Mouse (Mus musculus) G1E (cell line): ENCODE results near the gene Zfp91. TPM values are rescaled to one million over a fixed set of nuclear protein-coding genes. Genes with fewer than 3 reads are reported as not detected.

Source experiments
- ATAC-seq: 2 replicates; pipeline ENCODE4 v1.8.0; 2016; ENCODE audit warnings: mild to moderate bottlenecking; ENCODE audit not compliant: insufficient number of reproducible peaks, poor library complexity, low FRiP score, severe bottlenecking; ENCODE audit errors: extremely low read depth
- DNase-seq: peaks from one replicate; pipeline ENCODE4 v3.0.0; 2012; ENCODE audit warnings: low spot score
- H3K27me3 ChIP-seq: 2 replicates; pipeline ENCODE4 v1.6.1; 2012; ENCODE audit warnings: mild to moderate bottlenecking, low read length, inconsistent platforms; ENCODE audit not compliant: insufficient read depth
- H3K36me3 ChIP-seq: replicated peaks from 2 replicates; pipeline ENCODE3; 2012; ENCODE audit warnings: mild to moderate bottlenecking, inconsistent platforms
- H3K4me1 ChIP-seq: 2 replicates; pipeline ENCODE4 v1.6.1; 2012; ENCODE audit warnings: low read depth, low read length, inconsistent platforms, mixed read lengths; ENCODE audit not compliant: insufficient read depth
- H3K4me3 ChIP-seq: 2 replicates; pipeline ENCODE4 v1.5.1; 2012; ENCODE audit warnings: low read depth, mild to moderate bottlenecking, inconsistent platforms, low read length, moderate library complexity, mixed read lengths
- H3K9me3 ChIP-seq: replicated peaks from 2 replicates; pipeline ENCODE4 v1.6.1; 2012; ENCODE audit warnings: inconsistent platforms
- CTCF ChIP-seq: IDR thresholded peaks from 2 replicates; pipeline ENCODE4 v1.5.1; 2012; ENCODE audit warnings: low read depth, low read length, inconsistent platforms, mixed read lengths
- GATA1 ChIP-seq: IDR thresholded peaks from 2 replicates; pipeline ENCODE4 v1.6.1; 2012; ENCODE audit warnings: borderline replicate concordance, low read length, inconsistent platforms, mixed read lengths
- GATA2 ChIP-seq: IDR thresholded peaks from 2 replicates; pipeline ENCODE4 v1.6.1; 2012; ENCODE audit warnings: low read depth, low read length, inconsistent platforms, borderline replicate concordance
- POLR2AphosphoS5 ChIP-seq: IDR thresholded peaks from 2 replicates; pipeline ENCODE4 v1.6.1; 2012; ENCODE audit warnings: low read depth, low read length, inconsistent platforms; ENCODE audit not compliant: insufficient replicate concordance
- TAL1 ChIP-seq: conservative IDR thresholded peaks from 2 replicates; pipeline ENCODE4 v1.6.1; 2012; ENCODE audit warnings: low read depth, low read length, inconsistent platforms, mixed read lengths
- polyA plus RNA-seq: library from polyadenylated mRNA; stranded (reverse); fragments of >175 nt; gene quantifications from 2 replicates; pipeline ENCODE4 v1.2.3, GENCODE M21; 2012
- total RNA-seq, 2 experiments: library from RNA; stranded (forward) in 1 of 2; stranded (reverse) in 1 of 2; fragments of 200-1000 nt in 1 of 2; fragments of >200 nt in 1 of 2; fragmentation: Nextera tagmentation in 1 of 2; gene quantifications; 2 replicates each; pipeline ENCODE4 v1.2.3; 2014 to 2017

Gene Zfp91
- total and polyA plus RNA-seq, 3 experiments, result 26.5 to 117 (median 90.3) TPM

DNA sequence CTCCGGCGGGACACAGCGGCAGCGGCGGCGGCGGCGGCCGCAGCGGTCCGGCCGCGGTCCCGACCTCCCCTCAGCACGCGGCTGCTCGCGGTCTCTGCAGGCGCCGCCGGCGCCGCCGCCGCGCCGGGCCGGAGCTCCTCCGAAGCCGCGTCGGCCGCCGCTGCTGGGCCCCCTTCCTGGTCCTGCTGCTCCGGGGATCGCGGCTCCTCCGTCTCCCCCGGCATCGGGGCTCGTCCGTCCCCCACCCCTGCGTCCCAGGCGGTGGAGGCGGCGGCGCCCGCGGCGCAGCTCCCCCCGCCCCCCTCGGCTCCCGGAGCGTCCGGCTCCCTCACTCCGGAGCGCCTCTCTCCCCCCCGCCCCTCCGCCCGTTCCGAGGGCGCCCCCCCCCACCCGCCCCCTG, 816 bp downstream of the Zfp91 start:
- Histone ChIP-seq H3K4me1 (peaks cover 14% of the 10 kb centered on the region), H3K36me3 (peaks cover 5% of the 10 kb centered on the region), H3K4me3 (peak overlapping the region; percentile 93), H3K27me3 (no peaks in the 10 kb centered on the region), H3K9me3 (no peaks in the 10 kb centered on the region)
- DNase-seq (no peak), ATAC-seq (no peak)
- TF ChIP-seq GATA2 (no peak), CTCF (no peak)

DNA sequence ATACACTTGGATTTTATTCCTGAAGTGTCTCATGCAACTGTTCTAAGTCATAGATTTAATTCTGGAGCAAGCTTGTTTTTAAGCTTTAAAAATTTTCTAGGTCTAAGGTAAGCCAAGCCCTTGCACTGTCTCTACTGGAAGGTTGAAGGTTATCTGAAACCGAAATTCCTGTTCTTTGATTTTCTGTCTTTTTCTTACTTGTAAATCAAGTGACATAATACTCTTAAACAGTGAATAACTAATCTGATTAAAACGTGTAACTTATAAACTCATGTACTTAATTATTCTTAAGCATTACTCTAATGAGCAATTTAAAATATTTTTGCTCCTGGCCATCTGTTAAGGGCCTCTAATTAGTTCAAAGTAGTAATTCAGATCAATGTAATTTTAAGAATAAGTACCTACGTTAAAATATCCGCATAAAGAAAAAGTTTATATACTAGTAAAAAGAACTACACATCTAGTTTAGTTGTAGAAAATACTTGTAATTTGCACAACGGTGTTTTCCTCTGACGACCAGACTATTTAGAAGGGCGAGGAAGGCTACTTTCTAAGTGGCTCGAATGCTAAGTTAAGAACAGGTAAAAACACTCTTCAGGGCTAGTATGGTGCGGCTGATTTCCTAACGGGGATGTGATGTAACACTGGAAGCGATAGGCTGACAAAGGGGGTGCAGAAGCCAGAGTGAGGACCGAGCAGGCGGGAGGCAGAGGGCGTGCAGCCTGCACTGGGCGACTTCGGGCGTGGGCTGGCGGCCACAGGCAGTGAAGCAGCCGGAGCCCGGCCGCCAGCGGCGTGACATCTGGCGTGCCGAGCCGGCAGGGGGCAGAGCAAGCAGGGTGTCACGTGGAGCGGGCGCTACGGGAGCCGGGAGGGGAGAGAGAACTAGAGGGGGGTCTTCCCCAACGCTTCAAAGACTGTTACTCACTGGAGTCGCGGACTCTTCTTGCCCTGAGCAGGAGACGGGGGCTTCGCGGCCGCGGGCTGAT, 1.6 kb downstream of the Zfp91 start:
- ATAC-seq, result peak; percentile 15; the same call in 1 of the 2 replicates
- H3K9me3 ChIP-seq, result no peaks in the 10 kb centered on the region
- H3K4me3 ChIP-seq, result peak overlapping the region; percentile 93

DNA sequence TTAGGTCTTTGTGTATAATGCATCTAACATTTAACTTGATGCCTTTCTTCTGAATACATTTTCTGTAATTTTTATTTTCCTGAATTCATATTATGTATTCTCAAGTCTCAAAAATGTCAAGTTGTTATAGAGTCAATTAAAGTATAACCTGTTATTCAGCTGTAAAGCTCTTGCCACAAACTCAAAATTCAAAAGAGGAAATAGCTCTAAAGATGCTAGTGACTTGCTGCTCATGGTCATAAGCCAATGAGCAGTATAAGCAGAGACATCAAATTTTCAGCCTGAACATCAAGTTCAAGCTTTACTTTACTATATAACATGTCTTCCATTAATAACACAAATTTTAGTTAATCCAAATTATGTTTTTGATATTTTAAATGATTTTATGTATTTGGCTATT, 3.6 kb downstream of the Zfp91 start:
- H3K36me3 ChIP-seq, result peaks cover 21% of the 10 kb centered on the region
- H3K4me3 ChIP-seq, result no peak overlapping the region; the same call in 1 of the 2 replicates
- DNase-seq, result no peak
- no peak for TF ChIP-seq GATA1
- TF ChIP-seq GATA2, result no peak
- TF ChIP-seq CTCF, result no peak
- TF ChIP-seq POLR2AphosphoS5, result no peak
- TF ChIP-seq TAL1, result no peak
- ATAC-seq, result no peak
- H3K27me3 ChIP-seq, result no peaks in the 10 kb centered on the region
- H3K9me3 ChIP-seq, result no peaks in the 10 kb centered on the region
- H3K4me1 ChIP-seq, result peaks cover 7% of the 10 kb centered on the region

More for the DNA sequence above, 1.6 kb downstream of the Zfp91 start:
- Histone ChIP-seq H3K27me3 (no peaks in the 10 kb centered on the region), H3K36me3 (peaks cover 7% of the 10 kb centered on the region), H3K4me1 (peaks cover 14% of the 10 kb centered on the region)
- peak; percentile 64 for DNase-seq
- TF ChIP-seq CTCF (peak; percentile 33; the same call in 1 of the 2 replicates), GATA1 (no peak)

DNA sequence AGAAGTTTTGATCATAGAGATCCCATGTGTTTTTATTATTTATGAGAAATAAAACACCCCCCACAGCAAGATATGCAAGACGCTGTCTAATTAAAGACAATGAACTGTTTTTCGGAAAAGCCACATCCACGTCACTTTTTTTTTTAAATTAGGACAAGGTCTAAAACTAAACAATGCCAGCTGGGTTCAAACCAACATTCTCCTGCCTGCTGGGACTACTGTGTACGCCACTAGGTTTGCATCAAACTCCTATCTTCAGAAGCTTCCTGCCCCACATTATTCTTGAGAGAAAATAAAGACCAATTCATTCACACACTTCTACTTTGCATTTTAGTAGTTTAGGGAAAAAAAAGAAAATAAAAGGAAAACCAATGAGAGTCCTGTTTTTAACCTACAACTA, 8.2 kb downstream of the Zfp91 start:
- Histone ChIP-seq H3K27me3 (no peaks in the 10 kb centered on the region), H3K36me3 (peaks cover 42% of the 10 kb centered on the region), H3K4me1 (peaks cover 13% of the 10 kb centered on the region), H3K9me3 (no peaks in the 10 kb centered on the region), H3K4me3 (no peak overlapping the region)
- ATAC-seq, result no peak
- DNase-seq, result no peak
- TF ChIP-seq TAL1, result no peak
- TF ChIP-seq GATA1, result no peak

DNA sequence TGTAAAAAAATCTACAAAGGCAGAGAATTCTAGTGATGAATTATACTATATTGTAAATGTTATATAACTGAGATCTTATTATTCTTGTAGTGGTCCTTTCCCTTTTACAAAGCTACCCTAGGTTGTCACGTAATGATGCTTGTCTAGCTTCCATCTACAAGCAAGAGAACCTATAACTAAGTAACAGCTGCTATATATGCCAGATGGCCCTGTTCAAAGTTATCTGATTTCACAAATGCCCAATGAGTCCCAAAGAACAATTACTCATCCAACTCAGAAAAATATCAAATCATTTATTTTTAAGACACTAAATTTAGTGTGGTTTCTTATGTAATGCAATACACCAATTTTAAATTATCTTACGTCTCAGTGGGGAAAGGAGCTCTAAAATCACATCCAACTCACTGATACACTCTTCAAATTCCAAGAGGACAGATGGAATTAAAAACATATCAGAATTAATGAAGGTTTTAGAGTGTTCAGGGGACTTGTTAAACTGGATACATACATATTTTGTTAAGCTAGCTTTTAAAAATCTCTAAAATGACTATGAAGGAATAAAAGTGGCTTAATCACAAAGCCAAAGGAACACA, 9.0 kb downstream of the Zfp91 start:
- TF ChIP-seq CTCF, result no peak
- no peak for TF ChIP-seq GATA1
- TF ChIP-seq GATA2, result no peak
- TF ChIP-seq TAL1, result no peak
- TF ChIP-seq POLR2AphosphoS5, result no peak
- no peak for ATAC-seq
- H3K36me3 ChIP-seq, result peaks cover 42% of the 10 kb centered on the region
- no peak overlapping the region for H3K4me3 ChIP-seq
- no peaks in the 10 kb centered on the region for H3K9me3 ChIP-seq
- no peaks in the 10 kb centered on the region for H3K27me3 ChIP-seq
- peaks cover 14% of the 10 kb centered on the region for H3K4me1 ChIP-seq
- DNase-seq, result no peak

DNA sequence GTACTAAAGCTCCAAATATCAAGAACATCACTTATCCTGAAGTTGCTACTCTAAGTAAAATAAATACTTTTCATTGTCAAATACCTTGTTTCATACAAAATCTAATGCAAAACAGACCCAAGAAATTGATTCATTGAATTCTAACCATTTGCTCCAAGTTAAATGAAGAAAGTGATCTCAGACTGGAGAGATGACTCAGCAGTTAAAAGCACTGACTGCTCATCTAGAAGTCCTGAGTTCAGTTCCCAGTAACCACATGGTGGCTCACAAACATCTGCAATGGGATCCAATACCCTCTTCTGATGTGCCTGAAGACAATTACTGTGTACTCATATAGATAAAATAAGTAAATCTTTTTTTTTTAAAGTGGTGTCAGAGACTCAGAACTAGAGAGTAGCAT, 15.5 kb downstream of the Zfp91 start:
- Histone ChIP-seq H3K9me3 (no peaks in the 10 kb centered on the region), H3K4me3 (no peak overlapping the region), H3K4me1 (peaks cover 7% of the 10 kb centered on the region; the same call in 1 of the 2 replicates), H3K36me3 (peaks cover 51% of the 10 kb centered on the region), H3K27me3 (no peaks in the 10 kb centered on the region)
- DNase-seq (no peak), ATAC-seq (no peak)
- TF ChIP-seq TAL1 (no peak), GATA2 (no peak), POLR2AphosphoS5 (no peak)

DNA sequence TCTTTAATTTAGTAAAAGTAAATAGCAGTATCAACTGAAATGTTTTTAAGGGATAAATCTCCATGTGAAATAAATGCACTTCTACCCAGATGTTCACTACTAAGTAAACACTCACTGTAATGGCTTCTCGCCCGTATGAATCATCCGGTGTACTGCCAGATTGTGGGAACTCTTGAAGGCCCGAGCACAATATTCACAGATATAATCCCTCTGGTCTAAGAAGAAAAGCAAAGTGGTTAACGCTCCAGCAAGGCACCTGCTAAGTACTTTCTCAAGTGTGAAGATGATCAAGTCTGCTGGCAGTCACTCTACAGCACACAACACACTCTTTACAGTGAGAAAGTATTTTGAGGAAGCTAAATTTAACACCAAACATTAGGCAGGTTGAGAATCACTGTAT, 25.0 kb downstream of the Zfp91 start:
- H3K27me3 ChIP-seq, result no peaks in the 10 kb centered on the region
- H3K9me3 ChIP-seq, result no peaks in the 10 kb centered on the region
- no peak for DNase-seq
- H3K4me1 ChIP-seq, result 0 out of 2 replicates have a peak, but pooled peaks cover 2% of the 10 kb centered on the region
- no peak for TF ChIP-seq POLR2AphosphoS5
- TF ChIP-seq GATA2, result no peak
- TF ChIP-seq GATA1, result no peak
- ATAC-seq, result no peak
- H3K4me3 ChIP-seq, result no peak overlapping the region
- H3K36me3 ChIP-seq, result peaks cover 83% of the 10 kb centered on the region
